Mouse (Mus musculus): ENCODE results near the gene Irak4.

Irak4 gene

DNA sequence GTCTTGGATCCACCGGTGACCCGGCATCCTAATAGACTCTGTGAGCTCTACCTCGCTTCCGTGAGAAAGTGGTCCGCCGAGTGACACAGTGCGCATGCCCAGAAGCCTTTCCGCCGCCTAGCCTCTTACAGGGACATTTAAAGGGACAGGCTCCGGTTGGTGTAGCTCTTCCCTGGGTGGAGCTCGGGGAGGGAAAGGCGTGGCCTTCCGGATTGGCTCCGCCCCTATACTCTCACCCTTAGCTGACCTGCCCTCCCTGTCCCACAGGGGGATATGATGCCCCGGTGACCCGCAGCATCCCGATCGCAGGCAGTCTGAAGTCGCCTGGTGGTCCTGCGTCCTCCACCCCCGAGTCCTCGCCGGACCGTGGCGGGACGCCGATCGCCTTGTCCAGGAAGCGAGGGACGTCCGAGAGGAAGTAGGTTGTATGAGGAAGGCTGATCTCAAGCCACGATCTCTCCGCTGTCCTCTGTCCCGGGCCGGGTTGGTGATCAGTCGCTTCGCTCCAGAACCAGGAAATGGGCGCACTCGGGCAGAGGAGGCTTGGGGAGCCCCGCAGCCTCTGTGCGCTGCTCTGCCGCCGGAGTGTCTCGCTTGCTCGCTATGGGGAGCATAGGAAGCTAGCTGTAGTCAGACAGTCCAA is at the start of gene Irak4, which contains the start of gene Pus7l:
Irak4 (plus strand) TSS at position 235 of the 643 bp plus-strand sequence.
Pus7l (minus strand) TSS at position 139 of the 643 bp plus-strand sequence.
- DNase-seq: peak; percentile 95

- DNase-seq: no peak
Observed at GRCm38 (mm10) chr15:94494445-94494844, 49.0 kb upstream of the Irak4 start.

DNA sequence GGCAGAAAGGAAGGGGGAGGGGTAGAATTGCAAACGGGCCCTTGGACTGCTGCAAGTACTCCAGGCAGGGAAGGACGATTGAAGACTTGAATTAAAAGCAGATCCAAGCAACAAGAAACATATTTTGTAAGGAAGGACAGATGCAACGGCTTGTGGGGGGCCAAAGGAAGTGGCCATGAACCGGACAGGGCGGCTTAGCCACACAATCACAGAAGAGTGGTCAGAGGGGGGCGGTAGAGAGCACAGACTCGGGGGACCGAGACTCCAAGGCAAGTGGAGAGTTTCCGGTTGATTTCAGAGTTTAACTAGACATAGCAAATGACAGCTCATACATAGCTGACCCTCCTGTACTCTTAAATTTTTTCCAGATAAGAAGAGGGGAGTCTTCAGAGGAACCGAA is 47.5 kb upstream of the Irak4 start:
- no peak for DNase-seq

DNA sequence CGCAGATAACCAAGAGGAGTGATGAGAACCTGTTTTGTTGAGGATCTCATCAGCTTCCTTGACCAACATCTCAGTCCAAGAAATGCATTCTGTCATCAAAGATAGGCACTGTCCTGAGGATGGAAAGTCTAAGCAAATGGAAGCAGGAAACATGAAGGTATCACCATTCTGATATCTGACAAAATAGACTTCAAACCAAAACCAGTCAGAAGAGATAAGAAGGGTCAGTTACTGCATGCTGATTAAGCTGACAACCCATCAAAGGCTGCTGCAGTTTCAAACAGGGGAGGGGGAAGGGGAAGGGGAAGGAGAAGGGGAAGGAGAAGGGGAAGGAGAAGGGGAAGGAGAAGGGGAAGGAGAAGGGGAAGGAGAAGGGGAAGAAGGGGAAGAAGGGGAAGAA is 44.2 kb upstream of the Irak4 start:
- no peak for DNase-seq

DNA sequence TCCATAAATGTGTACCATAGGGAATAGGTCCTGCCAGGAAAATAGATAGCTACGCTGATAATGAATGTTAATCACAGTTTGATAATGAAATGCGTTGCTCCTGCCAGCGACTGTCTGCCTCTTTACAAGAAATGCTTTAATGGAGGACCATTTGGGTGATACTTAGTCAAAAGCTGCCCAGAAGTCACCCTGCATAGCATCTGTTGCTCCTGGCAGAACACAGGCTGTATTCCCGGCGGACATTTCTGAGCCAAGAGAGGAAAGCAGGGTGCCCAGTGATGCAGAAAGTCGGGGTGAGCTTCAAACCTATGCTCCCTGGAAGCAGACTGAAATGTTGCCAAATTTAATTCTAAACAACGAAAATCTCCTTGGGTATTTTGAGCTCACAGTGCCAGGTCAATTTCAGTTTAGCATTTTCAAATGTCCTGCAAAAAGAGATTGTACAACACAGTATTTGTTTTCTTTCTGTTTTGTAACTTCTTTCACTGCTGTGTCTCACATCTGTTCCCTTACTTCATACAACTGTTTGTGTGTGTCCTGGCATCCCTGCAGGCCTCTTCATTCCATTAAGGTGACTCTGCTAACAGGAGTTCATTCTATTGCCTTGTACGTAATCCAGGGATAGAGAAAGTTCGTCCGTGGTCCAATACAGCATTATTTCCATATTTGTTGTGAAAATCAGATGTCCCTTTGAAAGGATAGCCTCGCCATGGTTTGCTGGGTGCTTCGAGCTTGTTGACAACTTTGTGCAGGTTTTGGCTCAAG is 39.8 kb upstream of the Irak4 start:
- no peak for DNase-seq

DNA sequence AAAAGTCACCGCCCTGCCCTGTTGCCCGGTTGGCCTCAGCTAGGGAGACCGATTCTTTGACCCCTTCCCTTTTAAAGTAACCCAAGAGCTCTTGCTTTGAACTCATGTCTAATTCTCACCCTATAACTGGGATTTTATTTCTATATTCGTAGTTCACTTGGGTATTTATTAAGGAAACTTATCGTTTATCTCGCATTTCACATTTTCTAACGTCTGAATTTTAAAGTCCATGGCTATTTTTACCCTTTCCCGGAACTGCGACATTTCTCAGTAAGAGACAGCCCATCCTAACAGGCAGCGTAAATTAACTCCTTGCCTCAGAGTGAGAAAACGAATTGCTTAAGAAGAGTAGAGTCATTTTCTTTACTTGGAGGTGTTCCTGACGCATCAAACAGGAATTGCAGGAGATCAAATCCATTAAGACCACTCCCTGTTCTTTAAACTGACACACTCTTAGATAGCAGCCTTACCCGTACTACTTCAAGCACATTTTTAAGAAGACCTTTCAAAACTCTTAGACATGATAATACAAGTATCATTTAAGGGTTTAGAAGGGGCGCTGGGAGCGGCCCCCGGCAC is 25.4 kb upstream of the Irak4 start:
- DNase-seq: no peak

GRCm38 (mm10) chr15:94520205-94520900 is 23.1 kb upstream of the Irak4 start:
- DNase-seq: peak; percentile 51

GRCm38 (mm10) chr15:94520959-94521358 is 22.5 kb upstream of the Irak4 start:
- DNase-seq: no peak

DNA sequence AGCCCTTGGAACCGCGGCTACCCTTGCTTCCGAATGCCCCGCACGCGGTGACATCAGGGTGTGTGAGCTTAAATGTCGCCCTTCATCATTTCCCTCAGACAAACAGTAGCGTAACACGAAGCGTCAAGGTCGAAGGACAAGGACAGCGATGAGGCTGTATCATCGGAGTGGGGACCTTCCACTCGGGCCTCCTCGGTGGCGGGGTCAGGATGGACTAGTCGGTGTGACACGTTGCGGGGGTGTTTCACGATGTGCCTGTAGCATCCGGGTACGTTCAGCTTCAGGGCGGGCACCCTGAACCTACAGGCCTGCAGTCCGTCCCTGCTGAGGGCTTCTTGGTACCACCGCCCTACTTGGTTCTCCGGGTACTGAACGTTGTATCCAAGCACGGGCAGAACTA is 20.2 kb upstream of the Irak4 start:
- no peak for DNase-seq

GRCm38 (mm10) chr15:94524956-94525355 is 18.5 kb upstream of the Irak4 start:
- no peak for DNase-seq

GRCm38 (mm10) chr15:94530519-94530918 is 12.9 kb upstream of the Irak4 start:
- DNase-seq: no peak

GRCm38 (mm10) chr15:94532306-94532705 is 11.1 kb upstream of the Irak4 start:
- no peak for DNase-seq

DNA sequence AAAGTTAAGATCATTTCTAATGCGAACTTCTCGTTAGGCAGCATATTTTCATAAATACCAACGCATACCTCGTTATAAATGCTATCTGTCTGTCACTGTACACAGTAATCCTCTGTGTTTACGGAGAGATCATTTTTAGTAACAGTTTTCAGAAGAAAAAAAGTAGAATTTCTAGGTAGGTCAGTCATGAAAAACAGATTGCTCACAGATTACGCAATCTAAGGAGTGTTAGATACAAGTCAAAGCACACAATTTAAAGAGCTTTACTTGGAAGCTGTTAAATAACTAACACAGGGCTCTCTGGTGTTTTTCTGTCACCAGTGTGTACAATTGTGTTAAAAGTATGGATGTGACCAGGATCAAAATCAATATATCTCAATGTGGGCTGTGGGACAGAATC is 10.5 kb upstream of the Irak4 start:
- no peak for DNase-seq

DNA sequence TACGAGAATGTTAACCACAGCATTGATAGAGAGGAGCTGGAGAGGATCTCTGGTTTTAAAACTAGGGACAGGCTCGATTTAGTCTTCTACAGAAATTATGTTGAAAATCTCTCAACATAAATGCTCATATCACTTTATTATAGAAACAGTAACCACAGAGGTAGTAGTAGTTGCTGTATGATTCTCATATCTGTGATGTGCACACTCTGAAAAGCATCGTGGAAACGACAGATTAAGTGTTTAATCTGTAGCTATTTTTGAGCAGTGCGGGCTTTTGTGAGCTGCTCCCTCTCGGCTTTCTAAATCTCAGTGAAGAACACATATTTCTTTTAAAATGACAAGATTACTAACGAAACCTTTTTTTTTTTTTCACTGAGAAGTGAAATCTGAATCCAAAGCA is 7.9 kb upstream of the Irak4 start:
- no peak for DNase-seq

DNA sequence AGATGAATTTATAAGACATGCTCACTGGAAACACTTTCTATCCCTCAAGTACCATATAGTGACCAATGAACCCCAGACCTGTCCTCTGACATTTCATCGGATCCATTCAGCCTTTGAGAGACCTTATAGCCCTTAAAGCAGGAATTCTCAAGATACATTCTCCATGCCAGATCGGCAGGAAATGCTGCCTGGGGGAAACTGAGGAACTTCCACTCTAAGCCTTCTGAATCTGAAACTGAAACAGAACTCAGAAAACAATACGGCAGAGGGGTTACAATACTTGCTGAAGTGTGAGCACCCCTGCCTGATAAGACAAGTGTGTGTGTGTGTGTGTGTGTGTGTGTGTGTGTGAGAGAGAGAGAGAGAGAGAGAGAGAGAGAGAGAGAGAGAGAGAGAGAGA is 4.1 kb upstream of the Irak4 start:
- no peak for DNase-seq

GRCm38 (mm10) chr15:94542567-94543408 is 655 bp upstream of the Irak4 start:
- DNase-seq: no peak

DNA sequence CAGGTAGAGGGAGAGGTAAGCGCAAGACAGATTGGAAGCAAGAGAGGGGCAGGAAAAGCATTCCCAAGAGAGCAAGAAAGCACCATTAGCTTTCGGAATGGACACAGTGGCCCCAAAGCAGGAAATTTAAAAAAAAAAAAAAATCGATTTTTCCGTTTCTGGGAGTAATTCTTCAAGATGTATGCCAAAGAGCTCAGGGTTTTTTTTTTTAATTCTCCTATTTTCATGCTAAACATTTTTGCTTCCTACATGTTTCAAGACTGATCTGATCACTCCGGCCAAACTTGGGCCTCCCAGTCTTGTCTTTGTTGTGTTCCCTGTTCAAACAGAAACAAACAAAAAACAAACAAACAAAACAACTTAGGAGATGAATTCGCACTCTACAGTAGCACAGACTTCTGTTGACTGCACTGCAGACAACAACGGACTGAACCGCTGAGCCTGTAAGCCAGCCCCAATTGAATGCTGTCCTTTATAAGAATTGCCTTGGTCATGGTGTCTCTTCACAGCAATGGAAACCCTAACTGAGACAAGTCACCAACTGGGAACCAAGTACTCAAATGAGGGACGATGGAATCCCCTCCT is 701 bp downstream of the Irak4 start:
- no peak for DNase-seq

DNA sequence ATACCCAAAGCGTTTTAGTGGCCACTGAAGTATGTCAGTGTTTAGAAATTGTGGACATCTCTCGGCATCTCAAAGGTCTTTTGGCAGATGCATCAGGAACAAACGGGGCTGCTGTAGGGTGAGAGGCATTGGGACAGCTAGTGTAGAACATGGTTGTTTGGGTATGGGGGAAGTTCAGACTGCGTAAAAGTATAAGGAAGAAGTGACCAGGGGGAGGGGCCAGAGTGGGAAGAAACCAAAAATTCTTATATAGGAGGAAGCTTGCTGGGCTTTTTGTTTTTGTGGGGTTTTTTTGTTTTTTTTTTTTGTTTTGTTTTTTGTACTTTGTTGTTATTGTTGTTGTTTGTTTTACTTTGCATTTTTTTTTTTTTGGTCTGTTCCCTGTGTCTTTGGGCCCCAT is 1.4 kb downstream of the Irak4 start:
- no peak for DNase-seq

- no peak for DNase-seq
Observed at GRCm38 (mm10) chr15:94553536-94553935, 10.1 kb downstream of the Irak4 start.

GRCm38 (mm10) chr15:94557442-94557841 is 14.0 kb downstream of the Irak4 start:
- peak; percentile 86 for DNase-seq

- no peak for DNase-seq
Observed at GRCm38 (mm10) chr15:94558895-94559656, 15.6 kb downstream of the Irak4 start.
